Mouse (Mus musculus) thymus, adult 2 months (tissue): ENCODE measurements around the gene Sh3bgrl3. TPM values are rescaled to one million over a fixed set of nuclear protein-coding genes. Genes with fewer than 3 reads are reported as not detected.
"Not testable (repeated sequence)": the region's sequence is repeated elsewhere in the genome, so short reads cannot be mapped to it uniquely, and the experiment has no call there.

Source experiments
- DNase-seq: peaks from one replicate; pipeline ENCODE4 v3.0.0; 2021
- H3K27ac ChIP-seq: fragments of 200-500 bp; 2 replicates; pipeline ENCODE4 v1.5.1; 2012; ENCODE audit warnings: low read length, control low read depth; ENCODE audit not compliant: control insufficient read depth, insufficient read depth
- H3K27me3 ChIP-seq: fragments of 200-500 bp; 2 replicates; pipeline ENCODE4 v1.6.1; 2012; ENCODE audit warnings: mild to moderate bottlenecking, low read length, moderate library complexity, mixed read lengths; ENCODE audit not compliant: control insufficient read depth, insufficient read depth
- H3K36me3 ChIP-seq: fragments of 200-500 bp; 2 replicates; pipeline ENCODE4 v1.6.1; 2012; ENCODE audit warnings: mild to moderate bottlenecking, low read length, moderate library complexity; ENCODE audit not compliant: control insufficient read depth, insufficient read depth
- H3K4me1 ChIP-seq: fragments of 200-500 bp; replicated peaks from 2 replicates; pipeline ENCODE4 v1.6.1; 2012; ENCODE audit warnings: low read length; ENCODE audit not compliant: control insufficient read depth, insufficient read depth
- H3K4me3 ChIP-seq: fragments of 200-500 bp; 2 replicates; pipeline ENCODE4 v1.5.1; 2012; ENCODE audit warnings: mild to moderate bottlenecking, low read length, control low read depth, moderate library complexity; ENCODE audit not compliant: control insufficient read depth, insufficient read depth
- CTCF ChIP-seq: fragments of 200-500 bp; IDR thresholded peaks from 2 replicates; pipeline ENCODE4 v1.5.1; 2012; ENCODE audit warnings: mild to moderate bottlenecking, control low read depth, low read length, moderate library complexity, borderline replicate concordance; ENCODE audit not compliant: control insufficient read depth, poor library complexity, insufficient read depth; ENCODE audit errors: extremely low read depth
- POLR2A ChIP-seq: fragments of 200-500 bp; IDR thresholded peaks from 2 replicates; pipeline ENCODE4 v1.6.1; 2012; ENCODE audit warnings: mild to moderate bottlenecking, low read length, control low read depth, moderate library complexity; ENCODE audit not compliant: control insufficient read depth, poor library complexity, insufficient read depth; ENCODE audit errors: extremely low read depth
- WGBS: fragments of 180-500 bp; shearing (Covaris S2); methylation state at CpG from one replicate; pipeline ENCODE4 v1.1.7; 2018; 5-methylcytosine and 5-hydroxymethylcytosine counted together
- polyA plus RNA-seq: library from polyadenylated mRNA; depleted of rRNA; stranded (reverse); fragments of >200 nt; gene quantifications from 2 replicates; pipeline ENCODE4 v1.2.3, GENCODE M21; 2012

Gene Sh3bgrl3
- polyA plus RNA-seq, 1 experiment, result 1,368 TPM

GRCm38 (mm10) chr4:134152112-134152511 lies 23.5 kb upstream of the Sh3bgrl3 start:
- Histone ChIP-seq H3K4me1 (no peaks in the 10 kb centered on the region), H3K4me3 (no peak overlapping the region), H3K27ac (no peak overlapping the region), H3K27me3 (no peaks in the 10 kb centered on the region), H3K36me3 (peaks cover 75% of the 10 kb centered on the region)
- DNase-seq, result no peak
- 80% methylated on average over 3 of the region's 3 CpGs for WGBS
- no peak for TF ChIP-seq POLR2A
- TF ChIP-seq CTCF, result no peak

- no peak for DNase-seq
- no peak overlapping the region for H3K4me3 ChIP-seq
- peaks cover 78% of the 10 kb centered on the region for H3K36me3 ChIP-seq
- no peak for TF ChIP-seq CTCF
- no peak for TF ChIP-seq POLR2A
- no peak overlapping the region for H3K27ac ChIP-seq
- WGBS, result 94% methylated on average over 4 of the region's 4 CpGs
- H3K4me1 ChIP-seq, result no peaks in the 10 kb centered on the region
- H3K27me3 ChIP-seq, result no peaks in the 10 kb centered on the region
These were observed 20.8 kb upstream of the Sh3bgrl3 start for GRCm38 (mm10) chr4:134149389-134149788.

GRCm38 (mm10) chr4:134144297-134144696 lies 15.7 kb upstream of the Sh3bgrl3 start:
- H3K27ac ChIP-seq, H3K4me1 ChIP-seq, H3K27me3 ChIP-seq, DNase-seq, H3K4me3 ChIP-seq: not testable (repeated sequence)
- H3K36me3 ChIP-seq, result peaks cover 41% of the 10 kb centered on the region
- over 99% methylated on average over 5 of the region's 5 CpGs for WGBS

GRCm38 (mm10) chr4:134138857-134139256 lies 10.3 kb upstream of the Sh3bgrl3 start:
- WGBS, result 98% methylated on average over 2 of the region's 2 CpGs
- no peak for TF ChIP-seq POLR2A
- TF ChIP-seq CTCF, result no peak
- H3K4me1 ChIP-seq, result no peaks in the 10 kb centered on the region
- peaks cover 19% of the 10 kb centered on the region for H3K36me3 ChIP-seq
- H3K27ac ChIP-seq, result no peak overlapping the region
- H3K4me3 ChIP-seq, result no peak overlapping the region
- DNase-seq, result no peak
- no peaks in the 10 kb centered on the region for H3K27me3 ChIP-seq

GRCm38 (mm10) chr4:134136280-134136926 lies 7.8 kb upstream of the Sh3bgrl3 start:
- Histone ChIP-seq H3K27ac (no peak overlapping the region), H3K27me3 (no peaks in the 10 kb centered on the region), H3K4me3 (no peak overlapping the region), H3K4me1 (no peaks in the 10 kb centered on the region), H3K36me3 (peaks cover 17% of the 10 kb centered on the region)
- 82% methylated on average over 3 of the region's 3 CpGs for WGBS
- no peak for DNase-seq
- TF ChIP-seq CTCF (no peak), POLR2A (no peak)

- peaks cover 8% of the 10 kb centered on the region; the same call in 1 of the 2 replicates for H3K36me3 ChIP-seq
- no peak for DNase-seq
- H3K4me3 ChIP-seq, result no peak overlapping the region
- peaks cover 12% of the 10 kb centered on the region for H3K4me1 ChIP-seq
- TF ChIP-seq CTCF (no peak), POLR2A (no peak)
- H3K27ac ChIP-seq, result no peak overlapping the region
- no peaks in the 10 kb centered on the region for H3K27me3 ChIP-seq
- WGBS, result 93% methylated on average over 8 of the region's 8 CpGs
These were observed 4.0 kb upstream of the Sh3bgrl3 start for GRCm38 (mm10) chr4:134132519-134133095.

GRCm38 (mm10) chr4:134132117-134132516 lies 3.5 kb upstream of the Sh3bgrl3 start:
- Histone ChIP-seq H3K36me3 (peaks cover 4% of the 10 kb centered on the region; the same call in 1 of the 2 replicates), H3K4me3 (no peak overlapping the region), H3K27me3 (no peaks in the 10 kb centered on the region), H3K27ac (no peak overlapping the region), H3K4me1 (peaks cover 17% of the 10 kb centered on the region)
- TF ChIP-seq POLR2A, result no peak
- WGBS, result 95% methylated on average over 3 of the region's 3 CpGs
- no peak for DNase-seq
